Mouse (Mus musculus) cerebellum, adult 2 months (tissue): Measurements from ENCODE around the gene Fryl. TPM values are rescaled to one million over a fixed set of nuclear protein-coding genes. Genes with fewer than 3 reads are reported as not detected.

Experiments used
- DNase-seq, 2 experiments: peaks; one replicate each; pipeline ENCODE4 v3.0.0; 2021
- H3K27ac ChIP-seq: fragments of 200-500 bp; 2 replicates; pipeline ENCODE4 v1.5.1; 2012; ENCODE audit warnings: low read length, control low read depth, inconsistent platforms; ENCODE audit not compliant: insufficient read depth
- H3K27me3 ChIP-seq: fragments of 200-500 bp; 2 replicates; pipeline ENCODE4 v1.6.1; 2012; ENCODE audit warnings: inconsistent platforms, mild to moderate bottlenecking, low read length, moderate library complexity; ENCODE audit not compliant: control insufficient read depth, insufficient read depth
- H3K4me1 ChIP-seq: fragments of 200-500 bp; 2 replicates; pipeline ENCODE4 v1.6.1; 2011; ENCODE audit warnings: low read length; ENCODE audit not compliant: control insufficient read depth, insufficient read depth
- H3K4me3 ChIP-seq: fragments of 200-500 bp; replicated peaks from 2 replicates; pipeline ENCODE3; 2011; ENCODE audit warnings: mild to moderate bottlenecking, low read depth, low read length, control low read depth; ENCODE audit not compliant: insufficient read depth
- CTCF ChIP-seq: fragments of 200-500 bp; IDR thresholded peaks from 2 replicates; pipeline ENCODE4 v1.5.1; 2011; ENCODE audit warnings: low read depth, mild to moderate bottlenecking, control low read depth, low read length, moderate library complexity, borderline replicate concordance; ENCODE audit not compliant: insufficient read depth
- POLR2A ChIP-seq: fragments of 200-500 bp; IDR thresholded peaks from 2 replicates; pipeline ENCODE4 v1.6.1; 2011; ENCODE audit warnings: low read length, control low read depth, borderline replicate concordance; ENCODE audit not compliant: insufficient read depth
- WGBS: fragments of 180-500 bp; shearing (Covaris S2); methylation state at CpG from one replicate; pipeline ENCODE4 v1.1.7; 2018; 5-methylcytosine and 5-hydroxymethylcytosine counted together
- polyA plus RNA-seq: library from polyadenylated mRNA; depleted of rRNA; stranded (reverse); fragments of >200 nt; gene quantifications from 2 replicates; pipeline ENCODE4 v1.2.3, GENCODE M21; 2012

Fryl gene
- polyA plus RNA-seq, 1 experiment = 60.2 TPM

- no peaks in the 10 kb centered on the region for H3K27me3 ChIP-seq
- H3K4me1 ChIP-seq = peaks cover 2% of the 10 kb centered on the region; the same call in 1 of the 2 replicates
- no peak overlapping the region for H3K4me3 ChIP-seq
- TF ChIP-seq POLR2A (no peak), CTCF (no peak)
- WGBS = 95% methylated on average over 14 of the region's 14 CpGs
- no peak for DNase-seq
- no peak overlapping the region for H3K27ac ChIP-seq
Observed at GRCm38 (mm10) chr5:73194740-73195139, 61.7 kb downstream of the Fryl start.

- no peaks in the 10 kb centered on the region for H3K4me1 ChIP-seq
- DNase-seq = no peak
- no peak overlapping the region for H3K27ac ChIP-seq
- H3K4me3 ChIP-seq = no peak overlapping the region
- no peaks in the 10 kb centered on the region for H3K27me3 ChIP-seq
- TF ChIP-seq POLR2A (no peak), CTCF (no peak)
- WGBS = 92% methylated on average over 8 of the region's 8 CpGs
Observed at GRCm38 (mm10) chr5:73194083-73194570, 62.3 kb downstream of the Fryl start.

GRCm38 (mm10) chr5:73193627-73194026 lies 62.8 kb downstream of the Fryl start:
- H3K27ac ChIP-seq = no peak overlapping the region
- no peaks in the 10 kb centered on the region for H3K27me3 ChIP-seq
- no peaks in the 10 kb centered on the region for H3K4me1 ChIP-seq
- 77% methylated on average over 10 of the region's 10 CpGs for WGBS
- DNase-seq = no peak
- no peak overlapping the region for H3K4me3 ChIP-seq
- TF ChIP-seq POLR2A = no peak
- no peak for TF ChIP-seq CTCF

- H3K27ac ChIP-seq = no peak overlapping the region
- no peak overlapping the region for H3K4me3 ChIP-seq
- H3K27me3 ChIP-seq = no peaks in the 10 kb centered on the region
- WGBS = 95% methylated on average over 13 of the region's 13 CpGs
- TF ChIP-seq CTCF (no peak), POLR2A (no peak)
- no peak for DNase-seq
- no peaks in the 10 kb centered on the region for H3K4me1 ChIP-seq
Observed at GRCm38 (mm10) chr5:73192870-73193576, 63.4 kb downstream of the Fryl start.

- H3K4me1 ChIP-seq = no peaks in the 10 kb centered on the region
- TF ChIP-seq POLR2A (no peak), CTCF (no peak)
- no peaks in the 10 kb centered on the region for H3K27me3 ChIP-seq
- no peak overlapping the region for H3K27ac ChIP-seq
- 94% methylated on average over 11 of the region's 11 CpGs for WGBS
- no peak for DNase-seq
- no peak overlapping the region for H3K4me3 ChIP-seq
Observed at GRCm38 (mm10) chr5:73191765-73192164, 64.7 kb downstream of the Fryl start.

- Histone ChIP-seq H3K4me1 (no peaks in the 10 kb centered on the region), H3K4me3 (no peak overlapping the region), H3K27ac (no peak overlapping the region), H3K27me3 (no peaks in the 10 kb centered on the region)
- TF ChIP-seq CTCF = no peak
- no peak for TF ChIP-seq POLR2A
- DNase-seq = no peak
- WGBS = 76% methylated on average over 5 of the region's 5 CpGs
Observed at GRCm38 (mm10) chr5:73190164-73190563, 66.3 kb downstream of the Fryl start.

GRCm38 (mm10) chr5:73189443-73190160 lies 66.8 kb downstream of the Fryl start:
- TF ChIP-seq POLR2A (no peak), CTCF (no peak)
- 56% methylated on average over 9 of the region's 9 CpGs for WGBS
- no peak for DNase-seq
- Histone ChIP-seq H3K27ac (no peak overlapping the region), H3K4me3 (no peak overlapping the region), H3K4me1 (no peaks in the 10 kb centered on the region), H3K27me3 (no peaks in the 10 kb centered on the region)

GRCm38 (mm10) chr5:73188576-73188975 lies 67.8 kb downstream of the Fryl start:
- no peak overlapping the region for H3K4me3 ChIP-seq
- no peaks in the 10 kb centered on the region for H3K27me3 ChIP-seq
- WGBS = 86% methylated on average over 7 of the region's 7 CpGs
- no peak for DNase-seq
- TF ChIP-seq POLR2A (no peak), CTCF (no peak)
- H3K4me1 ChIP-seq = no peaks in the 10 kb centered on the region
- no peak overlapping the region for H3K27ac ChIP-seq
